Mouse (Mus musculus) adrenal gland, postnatal 14 days (tissue): Measurements from ENCODE around the gene Agbl3. TPM values are rescaled to one million over a fixed set of nuclear protein-coding genes. Genes with fewer than 3 reads are reported as not detected.

Experiments used
- DNase-seq: peaks from one replicate; pipeline ENCODE4 v3.0.0; 2021; ENCODE audit warnings: mixed read lengths
- total RNA-seq: library from RNA; stranded (reverse); gene quantifications from 2 replicates; pipeline ENCODE4 v1.2.3, GENCODE M21; 2021

Agbl3 gene
- total RNA-seq, 1 experiment from 2014 or later, result 12.5 TPM

GRCm38 (mm10) chr6:34874101-34874921 is 94.1 kb downstream of the Agbl3 start:
- peak; percentile 75 for DNase-seq

GRCm38 (mm10) chr6:34875268-34875761 is 95.1 kb downstream of the Agbl3 start:
- peak; percentile 33 for DNase-seq

- peak; percentile 37 for DNase-seq
Measured at GRCm38 (mm10) chr6:34875966-34876834, 96.0 kb downstream of the Agbl3 start.

- no peak for DNase-seq
Measured at GRCm38 (mm10) chr6:34876835-34877156, 96.6 kb downstream of the Agbl3 start.

GRCm38 (mm10) chr6:34877509-34878321 is 97.5 kb downstream of the Agbl3 start, which contains the start of gene Cyren:
Cyren (minus strand) TSS chr6:34878060.
- DNase-seq, result peak; percentile 97

- no peak for DNase-seq
Measured at GRCm38 (mm10) chr6:34879101-34879740, 99.0 kb downstream of the Agbl3 start.

GRCm38 (mm10) chr6:34879911-34880475 is 99.8 kb downstream of the Agbl3 start:
- peak; percentile 69 for DNase-seq

- DNase-seq, result no peak
Measured at GRCm38 (mm10) chr6:34884724-34885123, 104.5 kb downstream of the Agbl3 start.

- DNase-seq, result no peak
Measured at GRCm38 (mm10) chr6:34887131-34887850, 107.1 kb downstream of the Agbl3 start.

GRCm38 (mm10) chr6:34889185-34889584 is 109.0 kb downstream of the Agbl3 start:
- DNase-seq, result no peak

- DNase-seq, result no peak
Measured at GRCm38 (mm10) chr6:34895569-34895968, 115.3 kb downstream of the Agbl3 start.

GRCm38 (mm10) chr6:34896168-34896780 is 116.0 kb downstream of the Agbl3 start:
- no peak for DNase-seq

GRCm38 (mm10) chr6:34899127-34899526 is 118.9 kb downstream of the Agbl3 start:
- peak; percentile 63 for DNase-seq

GRCm38 (mm10) chr6:34900990-34901389 is 120.8 kb downstream of the Agbl3 start:
- no peak for DNase-seq

GRCm38 (mm10) chr6:34901911-34902444 is 121.7 kb downstream of the Agbl3 start:
- DNase-seq, result no peak

- DNase-seq, result no peak
Measured at GRCm38 (mm10) chr6:34902578-34902977, 122.3 kb downstream of the Agbl3 start.

GRCm38 (mm10) chr6:34903441-34903840 is 123.2 kb downstream of the Agbl3 start:
- DNase-seq, result no peak

GRCm38 (mm10) chr6:34903851-34904250 is 123.6 kb downstream of the Agbl3 start:
- DNase-seq, result no peak

GRCm38 (mm10) chr6:34904361-34904760 is 124.1 kb downstream of the Agbl3 start:
- DNase-seq, result no peak

GRCm38 (mm10) chr6:34906125-34906524 is 125.9 kb downstream of the Agbl3 start:
- DNase-seq, result no peak
